Mouse (Mus musculus) thymus, postnatal 4 days (tissue): Measurements from ENCODE around the gene Kcnk12.

ENCODE experiments used
- DNase-seq: peaks from one replicate; pipeline ENCODE4 v3.0.0; 2021

Kcnk12 gene

DNA sequence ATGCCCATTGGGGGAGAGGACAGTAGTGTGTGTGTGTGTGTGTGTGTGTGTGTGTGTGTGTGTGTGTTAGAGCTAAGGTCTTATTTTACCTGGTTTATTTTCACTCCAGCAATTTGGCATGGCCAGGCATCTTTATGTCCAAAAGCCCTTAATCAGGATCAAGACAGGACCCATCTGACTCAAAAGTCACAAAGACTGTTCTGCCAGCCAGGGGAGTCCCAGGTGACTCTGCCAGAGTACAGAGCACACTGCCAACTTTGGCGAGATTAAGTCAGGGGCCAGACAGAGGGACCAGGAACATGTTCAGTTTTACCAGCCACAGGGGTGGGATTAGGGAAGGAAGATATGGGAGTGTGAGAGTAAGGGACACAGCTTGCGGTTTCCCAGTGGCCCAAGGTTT, 12.9 kb downstream of the Kcnk12 start:
- DNase-seq, result no peak

DNA sequence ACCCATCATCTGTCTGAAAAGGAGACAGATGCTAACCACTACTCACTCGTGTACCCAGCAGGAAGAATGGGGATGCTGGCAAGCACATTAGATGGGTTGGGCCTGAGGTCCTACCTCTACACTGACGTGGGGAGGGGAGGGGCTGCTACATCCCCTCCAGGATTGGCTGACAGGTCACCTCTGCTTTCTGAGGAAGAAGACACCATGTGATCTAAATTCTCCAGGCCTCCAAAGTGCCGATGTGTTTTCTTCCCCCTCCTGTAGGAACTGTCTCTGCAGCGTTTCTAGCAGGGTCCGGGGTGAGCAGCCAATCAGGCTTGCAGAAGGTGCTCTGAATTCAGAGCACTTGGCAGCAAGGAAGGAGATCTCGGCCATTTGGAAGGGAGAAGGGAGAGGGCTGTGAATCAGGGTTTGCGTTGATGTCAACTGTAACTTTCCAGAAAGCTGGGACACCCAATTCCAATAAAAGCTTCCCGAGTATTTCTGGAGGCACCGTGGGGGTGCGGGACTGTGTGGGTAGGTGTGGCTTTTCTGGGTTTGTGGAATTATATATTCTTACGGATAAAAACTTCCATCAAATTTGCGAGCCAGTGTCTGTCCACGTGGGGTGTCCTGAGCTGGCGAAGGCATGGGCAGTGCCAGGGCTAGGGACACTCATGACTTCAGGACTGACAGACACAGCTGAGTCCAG, 13.5 kb downstream of the Kcnk12 start:
- DNase-seq, result no peak

DNA sequence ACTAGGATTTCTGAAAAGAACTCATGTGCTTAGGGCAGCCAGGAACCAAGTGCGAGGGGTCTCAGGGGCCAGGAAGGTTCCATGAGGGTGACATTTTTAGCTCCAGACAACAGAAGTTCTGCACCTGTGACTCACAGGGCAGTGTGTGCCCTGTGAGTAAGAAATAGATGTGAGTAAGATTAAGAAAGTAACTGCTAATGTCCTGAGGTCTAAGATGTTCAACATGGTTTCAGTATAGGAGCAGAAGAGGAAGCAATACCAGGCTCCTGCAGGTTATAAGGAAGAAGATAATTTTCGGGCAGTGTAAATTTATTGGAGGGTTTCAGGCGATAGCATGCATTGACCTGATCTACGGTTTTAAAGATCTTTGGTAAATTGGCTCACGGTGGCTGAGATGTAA, 16.6 kb downstream of the Kcnk12 start:
- DNase-seq, result no peak

DNA sequence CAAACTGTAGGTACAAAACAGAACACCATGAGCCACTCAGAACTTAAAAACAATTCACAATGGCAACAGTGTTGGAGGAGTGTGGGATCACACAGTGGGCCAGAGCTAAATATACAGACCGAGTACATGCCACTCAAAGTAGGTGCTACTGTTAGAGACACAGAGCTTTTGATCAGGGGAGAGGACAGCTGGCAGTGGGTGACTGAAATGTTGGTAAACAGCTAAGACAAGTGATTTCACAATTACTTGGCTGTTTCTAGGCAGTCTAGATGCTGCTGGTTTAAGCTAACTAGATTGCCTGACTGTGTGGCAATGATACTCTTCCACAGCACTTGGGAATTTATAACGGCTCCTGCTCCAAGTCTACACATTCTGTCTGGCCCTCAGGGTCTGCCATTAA, 17.6 kb downstream of the Kcnk12 start:
- DNase-seq, result no peak

DNA sequence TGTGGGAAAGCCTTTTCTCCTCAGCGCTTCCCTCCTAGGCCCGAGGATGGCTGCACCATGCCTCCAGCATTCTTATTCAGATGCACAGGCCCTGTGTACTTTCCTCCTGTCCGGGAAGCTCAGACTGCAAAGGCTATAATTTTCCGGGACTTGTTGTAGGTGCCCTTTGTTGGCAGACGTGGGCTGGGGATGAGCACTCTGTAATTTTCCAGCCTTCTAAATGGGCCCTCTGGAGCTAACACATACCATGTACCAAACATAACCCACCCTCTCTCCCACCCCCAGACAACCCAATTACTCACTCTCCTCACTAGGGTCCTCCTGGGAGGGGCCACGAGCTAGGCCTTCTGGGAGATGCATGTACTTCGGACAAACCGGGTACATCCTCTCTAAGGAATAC, 22.8 kb downstream of the Kcnk12 start:
- DNase-seq, result no peak

DNA sequence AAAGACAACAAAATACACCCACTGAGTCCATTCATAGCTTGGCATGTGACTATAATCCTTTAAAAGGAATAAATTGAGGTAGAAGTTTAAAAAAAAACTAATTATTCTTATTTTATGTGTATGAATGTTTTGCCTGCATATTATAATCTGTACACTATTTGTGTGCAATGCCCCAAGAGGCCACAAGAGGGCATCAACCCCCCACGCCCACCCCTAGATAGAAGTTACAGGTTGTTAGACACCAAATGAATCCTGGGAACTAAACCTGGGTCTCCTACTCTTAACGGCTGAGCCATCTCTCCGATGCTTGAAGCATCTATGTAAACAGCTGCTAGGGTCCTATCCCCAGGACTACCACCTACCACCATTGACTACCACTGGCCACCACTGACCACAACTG, 24.6 kb downstream of the Kcnk12 start:
- DNase-seq, result peak; percentile 38

DNA sequence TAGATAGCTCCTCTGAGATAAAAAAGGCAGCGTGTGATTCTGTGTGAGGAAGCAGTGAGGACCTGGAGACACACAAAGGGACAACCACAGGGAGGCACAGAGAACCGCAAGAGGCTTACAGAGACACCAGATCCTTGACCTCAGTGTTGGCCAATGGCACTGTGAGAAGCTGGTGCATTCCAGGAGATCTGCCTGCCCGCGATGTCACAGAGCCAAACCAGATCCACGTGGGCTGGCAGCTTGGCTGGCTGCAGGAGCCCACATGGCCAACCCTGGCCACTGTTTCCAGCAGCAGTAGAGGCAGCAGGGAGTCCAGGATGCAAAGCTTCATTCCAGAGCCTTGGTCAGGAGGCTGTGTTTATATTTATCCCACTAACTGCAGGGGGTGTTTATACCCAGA, 27.0 kb downstream of the Kcnk12 start:
- no peak for DNase-seq

DNA sequence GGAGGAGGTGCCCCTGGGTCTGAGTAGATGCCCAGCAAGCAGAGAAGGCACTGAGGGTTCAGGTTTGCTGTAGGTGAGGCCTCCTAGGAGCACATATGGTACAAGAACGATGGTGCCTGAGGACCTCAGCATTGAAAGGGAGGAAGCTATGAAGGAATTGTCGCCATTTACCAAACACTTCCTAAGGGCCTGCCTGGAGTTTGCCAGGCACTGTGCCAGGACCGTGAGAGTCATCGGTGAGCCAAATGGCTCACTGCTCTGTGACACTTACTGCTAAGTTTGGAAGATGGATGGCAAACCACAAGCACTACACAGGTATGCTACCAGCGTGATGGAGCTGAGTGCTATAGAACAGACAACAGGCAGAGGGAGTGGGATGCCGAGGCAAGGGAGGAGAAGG, 30.9 kb downstream of the Kcnk12 start:
- DNase-seq, result no peak

DNA sequence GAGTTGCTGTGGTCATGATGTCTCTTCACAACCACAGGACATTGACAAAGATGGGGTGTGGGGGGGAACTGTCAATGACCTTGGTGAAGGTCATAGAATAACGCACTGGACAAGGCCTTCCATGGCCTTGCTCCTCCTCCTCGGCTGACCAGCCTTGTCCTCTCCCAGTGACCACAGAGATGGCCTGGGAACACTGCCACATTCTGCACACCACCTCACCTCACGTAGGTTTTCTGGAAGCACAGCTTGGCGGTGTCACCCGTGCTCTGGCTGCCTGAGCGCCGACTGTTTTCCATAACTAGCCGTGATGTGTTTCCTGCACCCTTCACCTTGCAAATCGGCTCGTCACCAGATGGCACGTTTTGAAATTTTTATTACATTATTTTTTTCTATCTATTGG, 32.8 kb downstream of the Kcnk12 start:
- DNase-seq, result no peak

DNA sequence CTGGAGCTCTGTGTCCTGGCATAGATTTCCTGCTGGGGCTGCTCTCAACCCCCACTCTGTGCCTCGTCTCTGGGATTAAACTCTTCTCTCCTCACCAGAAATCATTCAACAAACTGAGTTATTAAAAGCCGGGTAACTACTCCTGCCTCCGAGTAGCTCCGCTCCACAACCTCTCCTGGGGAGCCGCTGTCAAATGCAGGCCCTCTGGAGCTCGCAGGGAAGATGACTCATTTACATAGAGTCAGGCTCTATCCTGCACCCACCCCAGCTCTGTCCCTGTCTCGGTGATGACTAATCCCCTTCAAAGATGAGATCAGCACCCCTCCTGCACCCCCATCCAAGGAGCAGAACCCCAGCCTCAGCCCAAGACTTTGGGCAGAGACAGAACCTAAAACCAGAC, 34.6 kb downstream of the Kcnk12 start:
- DNase-seq, result no peak

DNA sequence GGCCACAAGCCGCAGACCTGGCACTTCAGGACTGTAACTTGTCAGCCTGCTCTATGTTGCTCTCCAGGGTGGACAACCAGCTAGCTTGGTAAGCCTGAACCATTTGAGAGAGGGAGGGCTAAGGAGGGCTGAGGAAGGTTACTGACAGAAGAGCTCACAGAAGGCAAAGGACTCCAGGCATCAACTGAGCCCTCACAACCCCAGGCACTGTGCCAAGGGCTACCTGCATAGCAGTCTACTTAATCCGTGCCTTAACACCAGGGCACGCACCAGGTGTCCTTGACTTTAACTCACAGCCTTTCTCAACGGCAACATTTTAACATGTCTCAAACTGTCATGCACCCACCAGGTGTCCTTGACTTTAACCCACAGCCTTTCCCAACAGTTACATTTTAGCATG, 37.5 kb downstream of the Kcnk12 start:
- no peak for DNase-seq

DNA sequence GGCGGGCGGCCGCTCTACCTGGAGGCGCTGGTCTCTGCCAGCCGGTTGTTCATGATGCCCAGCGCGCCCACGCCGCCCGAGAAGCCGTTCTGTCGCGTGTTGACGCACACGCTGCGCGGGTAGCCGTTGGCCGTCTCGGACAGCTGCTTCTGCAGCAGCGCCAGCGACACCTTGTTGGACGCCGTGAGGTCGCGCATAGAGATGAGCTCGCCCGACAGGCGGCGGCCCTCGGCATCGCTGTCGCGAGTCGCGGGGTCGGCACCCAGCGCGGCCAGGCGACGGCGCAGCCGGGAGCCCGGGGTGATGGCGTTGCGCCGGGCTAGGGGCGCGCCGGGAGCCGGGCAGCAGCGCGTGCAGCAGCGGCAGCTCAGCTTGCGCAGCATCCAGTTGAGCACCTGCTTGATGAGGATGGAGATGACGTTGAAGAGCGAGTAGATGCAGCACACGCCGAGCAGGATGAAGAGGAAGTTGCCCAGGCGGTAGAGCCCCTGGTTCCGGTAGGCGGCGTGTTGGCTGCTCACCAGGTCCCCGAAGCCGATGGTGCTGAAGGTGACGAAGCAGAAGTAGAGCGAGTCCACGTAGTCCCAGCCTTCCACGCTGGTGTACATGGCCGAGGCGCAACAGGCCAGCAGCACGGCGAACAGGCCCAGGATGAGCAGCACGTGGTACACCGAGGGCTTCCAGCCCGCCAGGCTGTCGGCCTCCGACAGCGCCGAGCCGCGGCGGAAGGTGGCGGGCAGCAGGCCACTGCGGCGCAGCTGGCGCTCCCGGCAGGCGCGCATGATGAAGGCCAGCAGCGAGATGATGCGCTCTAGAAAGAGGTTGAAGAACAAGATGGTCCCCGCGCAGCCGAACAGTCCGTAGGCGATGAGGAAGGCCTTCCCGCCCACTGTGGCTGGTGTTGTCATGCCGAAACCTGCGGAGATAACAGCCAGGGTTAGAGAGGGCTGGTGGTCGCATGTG, 51.6 kb downstream of the Kcnk12 start:
- DNase-seq, result peak; percentile 73

DNA sequence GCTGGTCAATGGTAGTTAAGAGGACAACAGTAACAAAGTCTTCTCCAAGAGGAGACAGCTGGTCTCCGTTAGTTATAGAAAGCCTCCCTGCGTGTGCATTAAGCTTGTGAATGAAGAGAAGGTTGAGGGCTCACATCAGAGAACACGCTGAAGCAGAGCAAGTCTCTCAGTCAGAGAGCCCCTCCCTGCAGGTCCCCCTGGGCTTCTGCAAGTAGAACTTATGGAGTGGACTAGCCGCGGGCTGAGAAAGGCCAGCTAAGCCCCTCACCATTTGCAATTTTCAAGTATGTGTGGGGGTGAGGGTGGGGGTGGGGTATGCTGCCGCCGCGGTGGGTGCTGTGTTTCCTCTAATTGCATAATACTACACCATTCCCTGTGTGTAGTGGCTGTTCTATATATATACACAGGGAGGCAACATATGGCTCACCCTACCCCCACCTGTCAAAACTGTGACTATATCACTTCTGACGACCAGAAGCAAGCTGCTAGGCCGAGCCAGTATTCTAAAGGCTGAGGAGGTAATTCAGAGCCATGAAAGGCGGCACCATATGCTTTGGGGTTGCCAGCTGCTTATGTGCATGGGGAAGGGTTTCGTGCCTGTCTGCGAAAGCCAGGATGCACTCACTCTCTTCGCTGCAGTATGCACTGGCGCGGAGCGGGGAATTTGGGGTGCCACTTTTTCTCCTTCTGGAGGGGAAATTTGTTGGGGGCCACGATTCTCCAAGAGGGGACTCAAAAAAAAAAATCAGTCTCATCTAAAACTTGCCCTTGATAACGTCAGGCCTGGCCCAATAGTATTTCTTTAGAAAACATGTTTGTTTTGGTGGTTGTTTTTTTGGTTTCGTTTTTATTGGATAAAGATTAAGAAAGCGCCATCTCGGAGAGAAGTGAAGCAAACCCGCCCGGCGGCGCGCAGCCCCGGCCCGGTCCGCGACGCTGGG, 52.5 kb downstream of the Kcnk12 start:
- DNase-seq, result no peak

DNA sequence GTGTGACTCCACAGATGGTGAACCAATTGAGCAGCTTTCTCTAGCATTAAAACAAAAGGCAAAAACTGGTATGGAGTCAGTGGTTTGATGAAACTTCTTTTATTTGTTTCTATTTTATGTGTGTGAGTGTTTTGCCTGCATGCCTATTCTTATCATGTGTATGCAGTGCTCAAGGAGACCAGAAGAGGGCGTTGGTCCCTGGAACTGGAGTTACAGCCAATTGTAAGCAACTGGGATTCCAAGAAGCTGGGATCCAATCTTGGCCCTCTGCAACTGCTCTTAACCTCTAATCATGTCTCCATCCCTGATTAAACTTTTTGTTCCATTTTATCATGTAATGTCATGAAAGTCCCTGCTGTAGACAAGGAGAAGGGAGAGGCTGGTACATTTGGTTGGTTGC, 58.0 kb downstream of the Kcnk12 start:
- DNase-seq, result no peak

DNA sequence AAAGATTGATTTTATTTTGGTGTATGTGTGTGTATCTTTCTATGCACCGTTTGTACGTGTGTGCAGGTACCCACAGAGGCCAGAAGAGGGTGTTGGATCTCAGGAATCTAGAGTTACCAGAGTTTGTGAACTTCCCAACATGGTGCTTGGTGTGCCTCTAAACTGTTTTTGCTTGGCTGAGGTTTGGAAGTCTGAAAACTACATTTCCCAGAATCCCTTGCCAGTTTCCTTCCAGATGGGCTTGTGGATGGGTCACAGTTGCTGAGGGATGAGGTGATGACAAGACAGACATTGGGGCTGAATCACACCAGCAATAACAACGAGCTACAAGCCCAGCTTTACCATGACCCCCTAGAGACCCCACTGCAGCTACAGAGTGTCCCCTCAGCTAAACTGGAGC, 60.6 kb downstream of the Kcnk12 start:
- DNase-seq, result no peak

DNA sequence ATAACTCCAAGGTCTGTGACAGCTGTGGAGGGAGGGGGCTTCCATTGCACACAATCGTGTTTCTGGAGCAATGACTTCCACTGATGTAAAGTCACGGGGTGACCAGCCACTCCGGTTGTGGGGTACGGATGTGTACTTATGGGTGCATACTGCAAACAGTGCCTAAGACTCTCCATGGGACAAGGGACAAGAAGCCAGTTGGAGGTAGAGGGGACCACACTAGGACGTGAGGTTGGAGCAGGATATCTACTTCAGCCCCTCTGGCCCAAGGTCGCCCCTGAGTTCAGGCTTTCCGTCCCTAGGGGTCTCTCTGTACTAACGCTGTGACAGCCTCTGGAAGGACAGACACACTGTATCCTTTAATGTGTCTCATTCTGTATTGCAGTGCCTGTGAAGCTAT, 63.3 kb downstream of the Kcnk12 start:
- no peak for DNase-seq

DNA sequence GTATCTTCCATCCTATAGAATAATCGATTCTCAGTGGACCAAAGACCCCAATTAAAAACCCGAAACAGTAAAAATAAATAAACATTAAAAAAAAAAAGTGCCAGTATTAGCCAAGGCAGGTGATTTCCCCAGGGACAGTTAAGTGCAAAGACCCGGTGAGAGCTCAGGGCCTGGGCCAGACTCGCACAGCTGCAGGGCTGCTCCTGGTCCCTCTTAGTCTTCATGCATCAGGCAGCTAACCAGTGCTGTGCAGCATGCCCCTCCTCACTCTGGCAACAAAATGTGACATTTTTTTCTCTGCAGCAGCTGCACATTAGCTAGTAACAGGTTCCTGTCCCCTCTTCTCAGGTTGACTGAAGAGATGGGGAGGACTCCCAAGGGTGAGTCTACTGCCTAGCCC, 65.8 kb downstream of the Kcnk12 start:
- no peak for DNase-seq

DNA sequence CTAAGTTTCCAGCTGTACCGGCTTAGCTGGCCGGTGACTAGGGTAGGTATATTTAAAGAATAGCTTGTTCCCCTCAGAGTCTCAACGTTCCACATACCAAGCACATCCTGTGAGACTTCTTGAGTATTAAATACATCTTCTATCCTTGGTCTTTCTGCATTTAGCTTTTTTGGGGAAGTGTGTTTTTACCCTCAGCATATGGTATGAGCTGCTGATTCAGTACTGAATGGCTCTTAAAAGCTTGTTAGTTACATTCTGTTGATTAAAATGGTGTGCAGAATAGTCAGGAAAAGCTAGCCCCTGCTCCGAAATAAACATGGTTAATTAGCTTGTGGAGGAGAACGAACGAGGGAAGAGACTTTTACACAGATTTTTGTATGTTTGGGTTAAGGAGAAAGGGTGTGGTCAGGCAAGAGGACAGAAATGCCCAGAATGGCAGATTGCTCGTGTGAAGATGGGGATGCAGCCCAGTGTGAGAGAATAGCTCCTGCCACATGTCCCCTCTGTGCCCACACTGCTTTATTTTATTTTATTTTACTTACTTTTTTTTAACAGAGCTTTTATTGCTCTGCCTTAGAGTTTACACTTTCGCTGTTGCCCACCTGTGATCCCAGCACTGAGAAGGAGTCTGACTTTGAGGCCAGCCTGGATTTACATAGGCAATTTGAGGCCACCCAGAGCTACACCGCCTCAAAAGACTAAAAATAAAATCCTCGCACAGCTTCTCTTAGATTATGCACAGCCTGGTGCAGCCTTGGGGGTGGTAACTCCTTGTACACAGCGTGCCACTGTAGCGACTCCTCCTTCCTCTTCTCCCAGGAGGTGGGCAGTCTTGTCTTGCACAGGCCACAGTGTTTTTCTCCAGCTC, 71.1 kb downstream of the Kcnk12 start:
- no peak for DNase-seq

DNA sequence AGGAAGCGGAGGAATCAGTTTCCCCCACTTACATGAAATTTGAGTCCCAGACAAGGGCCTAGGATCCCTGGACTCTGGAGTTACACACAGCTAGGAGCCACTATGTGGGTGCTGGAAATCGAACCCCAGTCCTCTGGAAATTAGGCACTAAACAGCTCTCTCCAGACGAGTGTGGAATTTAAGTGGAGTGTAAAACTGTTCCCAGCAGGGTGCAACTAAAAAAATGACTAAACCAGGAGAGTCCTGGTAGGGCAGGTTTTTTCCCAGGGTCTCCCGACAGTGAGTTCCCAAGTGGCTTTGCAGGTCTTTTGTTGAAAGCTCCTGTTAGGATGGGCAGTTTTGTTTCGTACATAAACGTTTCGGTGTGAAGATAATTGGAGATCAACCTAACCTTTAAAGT, 73.1 kb downstream of the Kcnk12 start:
- no peak for DNase-seq

DNA sequence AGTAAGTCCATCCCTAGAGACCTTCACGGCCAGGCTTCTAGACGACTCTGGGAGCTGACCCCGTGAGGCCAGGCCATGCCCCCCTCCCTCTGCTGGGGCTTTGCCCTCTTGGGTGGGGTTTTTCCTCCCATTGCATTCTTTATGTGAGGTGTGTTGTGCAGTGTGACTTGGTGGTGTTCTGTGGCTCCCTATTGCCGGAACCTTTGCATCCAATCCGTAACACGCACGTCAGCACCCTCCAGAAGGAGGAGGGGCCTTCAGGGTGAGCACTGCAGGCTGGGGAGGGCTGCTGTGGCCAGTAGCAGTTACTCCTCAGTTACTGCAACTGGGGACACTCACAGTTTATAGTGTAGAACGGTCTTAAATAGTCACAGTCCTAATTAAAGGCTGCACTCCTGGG, 97.7 kb downstream of the Kcnk12 start:
- DNase-seq, result no peak

DNA sequence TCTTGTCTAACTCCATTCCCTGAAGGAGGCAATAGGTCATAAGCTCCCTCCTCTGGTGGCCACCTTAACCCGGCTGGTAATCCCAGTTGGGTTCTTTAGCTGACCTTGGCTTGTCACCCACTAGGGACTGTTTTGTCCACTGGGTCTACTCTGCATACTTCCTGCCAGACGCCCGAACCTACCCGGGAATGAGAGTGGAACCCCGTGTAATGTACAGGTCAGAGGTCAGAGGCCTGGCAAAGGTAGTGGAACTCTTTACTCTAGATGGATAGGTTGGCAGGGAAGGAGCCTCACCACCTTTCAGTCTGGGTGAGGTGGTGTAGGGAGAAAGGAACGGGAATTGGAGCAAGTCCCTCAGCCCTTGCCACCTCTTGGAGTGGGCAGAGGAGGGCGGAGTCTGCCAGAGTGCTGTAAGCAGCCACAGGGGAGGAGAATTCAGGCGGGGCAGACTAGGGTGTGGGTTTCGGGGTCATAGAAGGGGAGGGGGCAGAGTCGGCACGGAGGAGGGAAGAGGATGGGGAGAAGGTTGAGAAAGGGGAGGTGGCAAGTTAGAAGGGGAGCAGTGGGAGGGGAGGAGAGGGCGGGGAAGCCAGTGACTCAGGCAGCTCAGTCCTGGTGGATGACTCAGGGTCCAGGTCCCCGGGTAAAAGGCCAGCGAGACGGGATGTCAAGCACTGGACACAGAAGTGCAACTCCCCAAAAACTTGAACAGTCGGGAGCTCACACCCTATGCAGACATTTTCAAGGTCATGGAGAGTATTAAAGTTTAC, 98.6 kb downstream of the Kcnk12 start:
- DNase-seq, result no peak

DNA sequence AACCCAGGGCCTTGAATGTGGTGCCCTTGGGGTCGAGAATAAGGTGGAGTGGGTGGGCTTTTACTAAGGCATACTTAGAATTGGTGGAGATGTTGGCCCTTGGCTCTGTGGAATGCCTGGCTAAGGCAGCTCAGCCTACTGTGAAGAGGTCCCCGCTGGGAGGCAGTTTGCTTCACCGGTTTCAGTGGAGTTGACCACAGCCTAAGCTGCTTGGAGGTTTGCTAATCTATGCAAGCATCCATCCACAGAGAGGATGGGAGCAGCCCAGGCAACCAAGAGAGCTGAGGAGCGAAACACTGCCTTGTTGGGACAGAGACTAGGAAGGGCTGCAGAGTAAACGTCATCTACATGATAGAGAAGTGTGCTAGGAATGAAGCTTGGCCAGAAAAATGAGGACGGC, 101.0 kb downstream of the Kcnk12 start:
- no peak for DNase-seq
